Mouse (Mus musculus): ENCODE results near the gene Clspn. TPM values are rescaled to one million over a fixed set of nuclear protein-coding genes. Genes with fewer than 3 reads are reported as not detected.

Clspn gene
- polyA plus RNA-seq, 1 experiment from 2014 or later: 12.0 TPM

DNA sequence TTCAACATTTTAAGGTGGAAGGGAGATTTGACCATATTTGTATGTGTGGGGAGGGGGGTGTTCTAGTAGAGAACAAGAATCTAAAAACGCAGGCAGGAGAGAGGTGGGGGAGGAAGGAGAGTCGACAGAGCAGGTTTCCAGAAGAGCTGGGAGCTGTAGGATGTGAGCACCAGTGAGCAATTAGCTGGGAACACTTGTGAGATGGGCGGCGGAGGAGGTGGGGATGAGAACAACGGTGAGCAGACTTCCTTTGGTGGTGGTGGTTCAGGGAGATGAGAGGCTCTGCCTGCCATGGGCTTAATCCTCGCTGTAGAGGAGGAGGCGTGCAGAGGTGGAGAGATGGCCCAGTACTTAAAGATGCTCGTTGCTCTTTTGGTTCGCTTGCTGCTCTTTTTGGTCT lies 85.2 kb downstream of the Clspn start:
- 32% methylated on average over 9 of the region's 9 CpGs for WGBS
- Histone ChIP-seq H3K9ac (replicated peaks; ENCODE audit: low read depth, low read length) (no peak overlapping the region), H3K36me3 (ENCODE audit: control insufficient read depth, insufficient read depth) (no peaks in the 10 kb centered on the region), H3K4me3 (replicated peaks; ENCODE audit: low read length) (no peak overlapping the region), H3K4me2 (ENCODE audit: low read length) (no peak overlapping the region), H3K27me3 (replicated peaks; ENCODE audit: control insufficient read depth, insufficient read depth, low read length) (peaks cover 2% of the 10 kb centered on the region; the same call in 1 of the 2 replicates), H3K27ac (ENCODE audit: low read length) (no peak overlapping the region), H3K4me1 (replicated peaks; ENCODE audit: control insufficient read depth, insufficient read depth, low read length) (peaks cover 15% of the 10 kb centered on the region), H3K9me3 (ENCODE audit: control insufficient read depth, low read length) (no peaks in the 10 kb centered on the region)
- ATAC-seq: no peak

Small RNA genes within 50 kb of the gene (microRNA-seq; reads per million reads assigned to microRNA genes)
- gene Mir7119: 0.62 reads per million

Other genes with a start within 250 kb of the Clspn start
- gene Adprhl2, start 235.2 kb upstream of the Clspn start, polyA plus RNA-seq (2015; fragmentation: Nextera tagmentation; extraction: Ambion mirVana): 81.7 and 88.1 TPM in 2 replicates
- 15.1 and 15.3 TPM in 2 replicates for gene Tekt2, start 231.2 kb upstream of the Clspn start, polyA plus RNA-seq (2015; fragmentation: Nextera tagmentation; extraction: Ambion mirVana)
- 16.1 and 18.7 TPM in 2 replicates for gene Ago3, start 127.4 kb upstream of the Clspn start, polyA plus RNA-seq (2015; fragmentation: Nextera tagmentation; extraction: Ambion mirVana)
- gene Ago1, start 88.4 kb upstream of the Clspn start, polyA plus RNA-seq (2015; fragmentation: Nextera tagmentation; extraction: Ambion mirVana): 14.9 and 16.1 TPM in 2 replicates
- 9.0 and 9.3 TPM in 2 replicates for gene Ago4, start 23.5 kb upstream of the Clspn start, polyA plus RNA-seq (2015; fragmentation: Nextera tagmentation; extraction: Ambion mirVana)
- gene 5730409E04Rik, start 52.9 kb downstream of the Clspn start, polyA plus RNA-seq (2015; fragmentation: Nextera tagmentation; extraction: Ambion mirVana): 3.9 and 4.6 TPM in 2 replicates
- 432 and 443 TPM in 2 replicates for gene Psmb2, start 120.7 kb downstream of the Clspn start, polyA plus RNA-seq (2015; fragmentation: Nextera tagmentation; extraction: Ambion mirVana)
- 0.34 and 0.75 TPM in 2 replicates for gene Tfap2e, start 179.3 kb downstream of the Clspn start, polyA plus RNA-seq (2015; fragmentation: Nextera tagmentation; extraction: Ambion mirVana)
- 120 and 129 TPM in 2 replicates for gene Ncdn, start 196.5 kb downstream of the Clspn start, polyA plus RNA-seq (2015; fragmentation: Nextera tagmentation; extraction: Ambion mirVana)
- 32.8 and 35.0 TPM in 2 replicates for gene AU040320, start 196.6 kb downstream of the Clspn start, polyA plus RNA-seq (2015; fragmentation: Nextera tagmentation; extraction: Ambion mirVana)

Measured in forebrain, embryonic 16.5 days (tissue).